Mouse (Mus musculus) forebrain, embryonic 12.5 days (tissue): ENCODE results near the gene Dgat2. TPM values are rescaled to one million over a fixed set of nuclear protein-coding genes. Genes with fewer than 3 reads are reported as not detected.

Source experiments
- ATAC-seq: fragments of 200-750 bp; cut with Nextera tagmentation; 2 replicates; pipeline ENCODE4 v1.8.0; 2017; ENCODE audit warnings: moderate TSS enrichment; ENCODE audit not compliant: low FRiP score
- H3K27ac ChIP-seq: fragments of 300-500 bp; sonication (generic); 2 replicates; pipeline ENCODE4 v1.5.1; 2016; ENCODE audit warnings: mild to moderate bottlenecking
- H3K27me3 ChIP-seq: fragments of 300-500 bp; sonication (generic); 2 replicates; pipeline ENCODE4 v1.6.1; 2016; ENCODE audit warnings: mild to moderate bottlenecking
- H3K36me3 ChIP-seq: fragments of 300-500 bp; sonication (generic); replicated peaks from 2 replicates; pipeline ENCODE4 v1.6.1; 2016; ENCODE audit warnings: mild to moderate bottlenecking
- H3K4me1 ChIP-seq: fragments of 300-500 bp; sonication (generic); 2 replicates; pipeline ENCODE4 v1.6.1; 2016
- H3K4me2 ChIP-seq: fragments of 300-500 bp; sonication (generic); 2 replicates; pipeline ENCODE4 v1.6.1; 2016; ENCODE audit warnings: mild to moderate bottlenecking, moderate library complexity
- H3K4me3 ChIP-seq: fragments of 300-500 bp; sonication (generic); replicated peaks from 2 replicates; pipeline ENCODE4 v1.5.1; 2016; ENCODE audit warnings: mild to moderate bottlenecking
- H3K9ac ChIP-seq: fragments of 300-500 bp; sonication (generic); 2 replicates; pipeline ENCODE4 v1.6.1; 2016; ENCODE audit warnings: mild to moderate bottlenecking
- H3K9me3 ChIP-seq: fragments of 300-500 bp; sonication (generic); 2 replicates; pipeline ENCODE4 v1.6.1; 2016
- WGBS: fragments of 180-500 bp; shearing (Covaris S2); methylation state at CpG from one replicate; pipeline ENCODE4 v1.1.7; 2016; 5-methylcytosine and 5-hydroxymethylcytosine counted together
- polyA plus RNA-seq: library from polyadenylated mRNA; unstranded; fragments of >200 nt; fragmentation: Nextera tagmentation; extraction: Ambion mirVana; gene quantifications from 2 replicates; pipeline ENCODE4 v1.2.1, GENCODE M21; 2016

Gene Dgat2
- polyA plus RNA-seq, 1 experiment from 2014 or later: 8.6 TPM

GRCm38 (mm10) chr7:99169717-99170403 is 12.7 kb downstream of the Dgat2 start:
- Histone ChIP-seq H3K9me3 (no peaks in the 10 kb centered on the region), H3K4me3 (no peak overlapping the region), H3K9ac (no peak overlapping the region), H3K4me2 (no peak overlapping the region), H3K4me1 (no peaks in the 10 kb centered on the region), H3K27ac (no peak overlapping the region), H3K27me3 (no peaks in the 10 kb centered on the region), H3K36me3 (no peaks in the 10 kb centered on the region)
- WGBS: 91% methylated on average over 9 of the region's 9 CpGs
- no peak for ATAC-seq

GRCm38 (mm10) chr7:99168756-99169155 is 13.8 kb downstream of the Dgat2 start:
- no peaks in the 10 kb centered on the region for H3K4me1 ChIP-seq
- ATAC-seq: no peak
- H3K9ac ChIP-seq: no peak overlapping the region
- H3K36me3 ChIP-seq: no peaks in the 10 kb centered on the region
- no peak overlapping the region for H3K4me2 ChIP-seq
- WGBS: 88% methylated on average over 6 of the region's 6 CpGs
- H3K9me3 ChIP-seq: no peaks in the 10 kb centered on the region
- H3K27ac ChIP-seq: no peak overlapping the region
- H3K27me3 ChIP-seq: no peaks in the 10 kb centered on the region
- H3K4me3 ChIP-seq: no peak overlapping the region

- Histone ChIP-seq H3K4me3 (no peak overlapping the region), H3K9me3 (no peaks in the 10 kb centered on the region), H3K27ac (no peak overlapping the region), H3K27me3 (no peaks in the 10 kb centered on the region), H3K4me1 (no peaks in the 10 kb centered on the region), H3K4me2 (no peak overlapping the region), H3K9ac (no peak overlapping the region), H3K36me3 (no peaks in the 10 kb centered on the region)
- ATAC-seq: no peak
- 57% methylated on average over 5 of the region's 5 CpGs for WGBS
Observed at GRCm38 (mm10) chr7:99167939-99168338, 14.6 kb downstream of the Dgat2 start.

- Histone ChIP-seq H3K9me3 (no peaks in the 10 kb centered on the region), H3K4me2 (no peak overlapping the region), H3K27ac (no peak overlapping the region), H3K4me1 (0 out of 2 replicates have a peak, but pooled peaks cover 3% of the 10 kb centered on the region), H3K27me3 (no peaks in the 10 kb centered on the region), H3K4me3 (no peak overlapping the region), H3K9ac (no peak overlapping the region), H3K36me3 (no peaks in the 10 kb centered on the region)
- WGBS: 94% methylated on average over 8 of the region's 8 CpGs
- ATAC-seq: no peak
Observed at GRCm38 (mm10) chr7:99166159-99166558, 16.4 kb downstream of the Dgat2 start.

GRCm38 (mm10) chr7:99164873-99165410 is 17.6 kb downstream of the Dgat2 start:
- 87% methylated on average over 7 of the region's 7 CpGs for WGBS
- Histone ChIP-seq H3K9me3 (no peaks in the 10 kb centered on the region), H3K27me3 (no peaks in the 10 kb centered on the region), H3K36me3 (no peaks in the 10 kb centered on the region), H3K4me1 (0 out of 2 replicates have a peak, but pooled peaks cover 3% of the 10 kb centered on the region), H3K9ac (no peak overlapping the region), H3K27ac (no peak overlapping the region), H3K4me2 (no peak overlapping the region), H3K4me3 (no peak overlapping the region)
- no peak for ATAC-seq

- H3K9ac ChIP-seq: no peak overlapping the region
- H3K4me2 ChIP-seq: no peak overlapping the region
- 91% methylated on average over 7 of the region's 7 CpGs for WGBS
- no peak overlapping the region for H3K27ac ChIP-seq
- H3K36me3 ChIP-seq: no peaks in the 10 kb centered on the region
- H3K4me3 ChIP-seq: no peak overlapping the region
- no peaks in the 10 kb centered on the region for H3K27me3 ChIP-seq
- H3K4me1 ChIP-seq: 0 out of 2 replicates have a peak, but pooled peaks cover 3% of the 10 kb centered on the region
- ATAC-seq: no peak
- H3K9me3 ChIP-seq: no peaks in the 10 kb centered on the region
Observed at GRCm38 (mm10) chr7:99162462-99162861, 20.1 kb downstream of the Dgat2 start.

GRCm38 (mm10) chr7:99161961-99162360 is 20.6 kb downstream of the Dgat2 start:
- no peak overlapping the region for H3K4me2 ChIP-seq
- H3K4me3 ChIP-seq: no peak overlapping the region
- 0 out of 2 replicates have a peak, but pooled peaks cover 3% of the 10 kb centered on the region for H3K4me1 ChIP-seq
- H3K9me3 ChIP-seq: no peaks in the 10 kb centered on the region
- 89% methylated on average over 11 of the region's 11 CpGs for WGBS
- H3K27me3 ChIP-seq: no peaks in the 10 kb centered on the region
- H3K27ac ChIP-seq: no peak overlapping the region
- H3K9ac ChIP-seq: no peak overlapping the region
- no peaks in the 10 kb centered on the region for H3K36me3 ChIP-seq
- no peak for ATAC-seq

GRCm38 (mm10) chr7:99161529-99161928 is 21.0 kb downstream of the Dgat2 start:
- Histone ChIP-seq H3K9ac (no peak overlapping the region), H3K4me1 (0 out of 2 replicates have a peak, but pooled peaks cover 3% of the 10 kb centered on the region), H3K9me3 (no peaks in the 10 kb centered on the region), H3K4me3 (no peak overlapping the region), H3K27me3 (no peaks in the 10 kb centered on the region), H3K27ac (no peak overlapping the region), H3K4me2 (no peak overlapping the region), H3K36me3 (no peaks in the 10 kb centered on the region)
- ATAC-seq: no peak
- WGBS: 69% methylated on average over 4 of the region's 4 CpGs

GRCm38 (mm10) chr7:99160995-99161394 is 21.5 kb downstream of the Dgat2 start:
- Histone ChIP-seq H3K4me3 (no peak overlapping the region), H3K27ac (no peak overlapping the region), H3K9me3 (no peaks in the 10 kb centered on the region), H3K9ac (no peak overlapping the region), H3K4me2 (no peak overlapping the region), H3K27me3 (no peaks in the 10 kb centered on the region), H3K36me3 (no peaks in the 10 kb centered on the region), H3K4me1 (peaks cover 5% of the 10 kb centered on the region)
- WGBS: 85% methylated on average over 7 of the region's 7 CpGs
- ATAC-seq: peak; percentile 45; the same call in 1 of the 2 replicates

- Histone ChIP-seq H3K27me3 (no peaks in the 10 kb centered on the region), H3K4me2 (no peak overlapping the region), H3K4me1 (peaks cover 16% of the 10 kb centered on the region), H3K9me3 (no peaks in the 10 kb centered on the region), H3K9ac (no peak overlapping the region), H3K36me3 (no peaks in the 10 kb centered on the region), H3K27ac (no peak overlapping the region), H3K4me3 (no peak overlapping the region)
- ATAC-seq: no peak
- 75% methylated on average over 2 of the region's 2 CpGs for WGBS
Observed at GRCm38 (mm10) chr7:99159446-99159845, 23.1 kb downstream of the Dgat2 start.

- no peak overlapping the region for H3K4me2 ChIP-seq
- no peak for ATAC-seq
Observed at GRCm38 (mm10) chr7:99158904-99159303, 23.6 kb downstream of the Dgat2 start.

GRCm38 (mm10) chr7:99158011-99158410 is 24.5 kb downstream of the Dgat2 start:
- Histone ChIP-seq H3K27me3 (no peaks in the 10 kb centered on the region), H3K4me1 (peaks cover 16% of the 10 kb centered on the region), H3K36me3 (no peaks in the 10 kb centered on the region), H3K27ac (no peak overlapping the region), H3K4me3 (no peak overlapping the region), H3K9ac (no peak overlapping the region), H3K4me2 (no peak overlapping the region), H3K9me3 (no peaks in the 10 kb centered on the region)
- no peak for ATAC-seq
- WGBS: 87% methylated on average over 8 of the region's 8 CpGs

More at GRCm38 (mm10) chr7:99158904-99159303, 23.6 kb downstream of the Dgat2 start:
- Histone ChIP-seq H3K27me3 (no peaks in the 10 kb centered on the region), H3K27ac (no peak overlapping the region), H3K9ac (no peak overlapping the region), H3K36me3 (no peaks in the 10 kb centered on the region), H3K4me3 (no peak overlapping the region), H3K4me1 (peaks cover 16% of the 10 kb centered on the region), H3K9me3 (no peaks in the 10 kb centered on the region)
- 66% methylated on average over 5 of the region's 5 CpGs for WGBS

- H3K9me3 ChIP-seq: no peaks in the 10 kb centered on the region
- peaks cover 16% of the 10 kb centered on the region for H3K4me1 ChIP-seq
- no peak overlapping the region for H3K4me2 ChIP-seq
- no peak overlapping the region for H3K27ac ChIP-seq
- no peaks in the 10 kb centered on the region for H3K27me3 ChIP-seq
- no peaks in the 10 kb centered on the region for H3K36me3 ChIP-seq
- 88% methylated on average over 10 of the region's 10 CpGs for WGBS
- H3K4me3 ChIP-seq: no peak overlapping the region
- no peak for ATAC-seq
- H3K9ac ChIP-seq: no peak overlapping the region
Observed at GRCm38 (mm10) chr7:99156737-99157136, 25.8 kb downstream of the Dgat2 start.
